Mouse (Mus musculus): ENCODE data around the gene Ube3b. TPM values are rescaled to one million over a fixed set of nuclear protein-coding genes. Genes with fewer than 3 reads are reported as not detected.
A peak's percentile ranks its signal among the peaks of the same experiment; 100 is the strongest.

Gene Ube3b
- polyA plus RNA-seq, 1 experiment from 2014 or later: 59.3 TPM

- Histone ChIP-seq H3K27ac (ENCODE audit: low read depth) (no peak overlapping the region), H3K27me3 (ENCODE audit: insufficient read depth, low read length) (no peaks in the 10 kb centered on the region), H3K4me1 (ENCODE audit: insufficient read depth) (peaks cover 17% of the 10 kb centered on the region), H3K9ac (no peak overlapping the region), H3K4me3 (ENCODE audit: low read depth, low read length) (no peak overlapping the region), H3K4me2 (no peak overlapping the region), H3K36me3 (ENCODE audit: insufficient read depth) (peaks cover 99% of the 10 kb centered on the region), H3K9me3 (ENCODE audit: low read depth, low read length) (no peaks in the 10 kb centered on the region)
- no peak for ATAC-seq (ENCODE audit: insufficient read depth)
- WGBS: 80% methylated on average over 13 of the region's 13 CpGs
- no peak for DNase-seq
- TF ChIP-seq CTCF (IDR thresholded peaks at IDR 0.05; ENCODE audit: low read depth): no peak
These were observed 30.0 kb downstream of the Ube3b start for GRCm38 (mm10) chr5:114410429-114410828.

DNA sequence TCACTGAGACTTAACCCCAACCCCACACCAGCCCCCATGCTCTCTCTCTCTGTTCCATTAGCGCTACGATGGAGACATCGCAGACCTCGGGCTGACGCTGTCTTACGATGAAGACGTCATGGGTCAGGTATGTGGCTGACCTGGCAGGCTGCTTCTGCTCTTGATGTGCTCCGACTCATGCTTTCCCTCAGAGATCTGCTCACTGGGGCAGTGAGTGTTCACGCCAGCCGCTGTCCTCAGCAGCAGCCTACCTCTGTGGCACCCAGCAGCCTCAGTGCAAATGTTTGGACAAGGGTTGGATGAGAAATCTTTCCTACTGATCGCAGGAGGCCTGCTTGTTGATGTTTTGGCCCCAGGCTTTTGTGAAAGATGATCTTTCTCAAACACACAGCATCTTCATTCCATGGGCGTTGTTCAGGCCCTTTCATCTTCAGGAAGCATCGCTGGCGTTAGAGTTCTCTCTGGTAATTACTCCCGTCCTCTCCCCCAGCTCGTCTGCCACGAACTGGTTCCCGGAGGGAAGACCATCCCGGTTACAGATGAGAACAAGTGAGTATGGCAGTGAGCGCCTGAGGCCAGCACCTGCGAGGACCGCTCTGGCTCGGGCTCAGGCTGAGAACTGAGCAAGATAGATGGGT is 32.1 kb downstream of the Ube3b start:
- TF ChIP-seq CTCF (IDR thresholded peaks at IDR 0.05; ENCODE audit: low read depth): no peak
- H3K4me1 ChIP-seq (ENCODE audit: insufficient read depth): peaks cover 17% of the 10 kb centered on the region
- H3K27ac ChIP-seq (ENCODE audit: low read depth): peak overlapping the region; percentile 85
- no peak overlapping the region for H3K4me2 ChIP-seq
- H3K36me3 ChIP-seq (ENCODE audit: insufficient read depth): peaks cover 99% of the 10 kb centered on the region
- no peak overlapping the region for H3K9ac ChIP-seq
- H3K27me3 ChIP-seq (ENCODE audit: insufficient read depth, low read length): no peaks in the 10 kb centered on the region
- H3K4me3 ChIP-seq (ENCODE audit: low read depth, low read length): no peak overlapping the region
- peak; percentile 22 for ATAC-seq (ENCODE audit: insufficient read depth)
- 27% methylated on average over 23 of the region's 23 CpGs for WGBS
- H3K9me3 ChIP-seq (ENCODE audit: low read depth, low read length): no peaks in the 10 kb centered on the region
- peak; percentile 60 for DNase-seq

- DNase-seq: peak; percentile 90
- Histone ChIP-seq H3K4me1 (ENCODE audit: insufficient read depth) (peaks cover 17% of the 10 kb centered on the region), H3K4me2 (peak overlapping the region; percentile 18; the same call in 1 of the 2 replicates), H3K27me3 (ENCODE audit: insufficient read depth, low read length) (no peaks in the 10 kb centered on the region), H3K4me3 (ENCODE audit: low read depth, low read length) (no peak overlapping the region), H3K36me3 (ENCODE audit: insufficient read depth) (peaks cover 99% of the 10 kb centered on the region), H3K9ac (no peak overlapping the region), H3K27ac (ENCODE audit: low read depth) (peak overlapping the region; percentile 85), H3K9me3 (ENCODE audit: low read depth, low read length) (no peaks in the 10 kb centered on the region)
- 16% methylated on average over 16 of the region's 16 CpGs for WGBS
- ATAC-seq (ENCODE audit: insufficient read depth): peak; percentile 88
- TF ChIP-seq CTCF (IDR thresholded peaks at IDR 0.05; ENCODE audit: low read depth): no peak
These were observed 32.8 kb downstream of the Ube3b start for GRCm38 (mm10) chr5:114413067-114413735.

GRCm38 (mm10) chr5:114415606-114416005 is 35.2 kb downstream of the Ube3b start:
- 95% methylated on average over 5 of the region's 5 CpGs for WGBS
- Histone ChIP-seq H3K27ac (ENCODE audit: low read depth) (no peak overlapping the region), H3K9me3 (ENCODE audit: low read depth, low read length) (no peaks in the 10 kb centered on the region), H3K4me1 (ENCODE audit: insufficient read depth) (peaks cover 17% of the 10 kb centered on the region), H3K27me3 (ENCODE audit: insufficient read depth, low read length) (no peaks in the 10 kb centered on the region), H3K4me3 (ENCODE audit: low read depth, low read length) (no peak overlapping the region), H3K36me3 (ENCODE audit: insufficient read depth) (peaks cover 99% of the 10 kb centered on the region), H3K4me2 (no peak overlapping the region), H3K9ac (no peak overlapping the region)
- ATAC-seq (ENCODE audit: insufficient read depth) (no peak), DNase-seq (no peak)
- TF ChIP-seq CTCF (IDR thresholded peaks at IDR 0.05; ENCODE audit: low read depth): no peak

- Histone ChIP-seq H3K36me3 (ENCODE audit: insufficient read depth) (peaks cover 92% of the 10 kb centered on the region), H3K4me2 (no peak overlapping the region), H3K9ac (no peak overlapping the region), H3K4me3 (ENCODE audit: low read depth, low read length) (no peak overlapping the region), H3K27ac (ENCODE audit: low read depth) (no peak overlapping the region), H3K27me3 (ENCODE audit: insufficient read depth, low read length) (no peaks in the 10 kb centered on the region), H3K4me1 (ENCODE audit: insufficient read depth) (peaks cover 16% of the 10 kb centered on the region), H3K9me3 (ENCODE audit: low read depth, low read length) (no peaks in the 10 kb centered on the region)
- no peak for TF ChIP-seq CTCF (IDR thresholded peaks at IDR 0.05; ENCODE audit: low read depth)
- 72% methylated on average over 8 of the region's 8 CpGs for WGBS
- DNase-seq (no peak), ATAC-seq (ENCODE audit: insufficient read depth) (no peak)
These were observed 36.4 kb downstream of the Ube3b start for GRCm38 (mm10) chr5:114416855-114417254.

GRCm38 (mm10) chr5:114418541-114418940 is 38.1 kb downstream of the Ube3b start:
- Histone ChIP-seq H3K36me3 (ENCODE audit: insufficient read depth) (peaks cover 75% of the 10 kb centered on the region), H3K9me3 (ENCODE audit: low read depth, low read length) (no peaks in the 10 kb centered on the region), H3K27ac (ENCODE audit: low read depth) (no peak overlapping the region), H3K4me1 (ENCODE audit: insufficient read depth) (peaks cover 13% of the 10 kb centered on the region; the same call in 1 of the 2 replicates), H3K4me3 (ENCODE audit: low read depth, low read length) (no peak overlapping the region), H3K4me2 (no peak overlapping the region), H3K9ac (no peak overlapping the region), H3K27me3 (ENCODE audit: insufficient read depth, low read length) (no peaks in the 10 kb centered on the region)
- ATAC-seq (ENCODE audit: insufficient read depth) (no peak), DNase-seq (peak; percentile 40)
- 74% methylated on average over 8 of the region's 8 CpGs for WGBS
- peak; percentile 64 for TF ChIP-seq CTCF (IDR thresholded peaks at IDR 0.05; ENCODE audit: low read depth)

DNA sequence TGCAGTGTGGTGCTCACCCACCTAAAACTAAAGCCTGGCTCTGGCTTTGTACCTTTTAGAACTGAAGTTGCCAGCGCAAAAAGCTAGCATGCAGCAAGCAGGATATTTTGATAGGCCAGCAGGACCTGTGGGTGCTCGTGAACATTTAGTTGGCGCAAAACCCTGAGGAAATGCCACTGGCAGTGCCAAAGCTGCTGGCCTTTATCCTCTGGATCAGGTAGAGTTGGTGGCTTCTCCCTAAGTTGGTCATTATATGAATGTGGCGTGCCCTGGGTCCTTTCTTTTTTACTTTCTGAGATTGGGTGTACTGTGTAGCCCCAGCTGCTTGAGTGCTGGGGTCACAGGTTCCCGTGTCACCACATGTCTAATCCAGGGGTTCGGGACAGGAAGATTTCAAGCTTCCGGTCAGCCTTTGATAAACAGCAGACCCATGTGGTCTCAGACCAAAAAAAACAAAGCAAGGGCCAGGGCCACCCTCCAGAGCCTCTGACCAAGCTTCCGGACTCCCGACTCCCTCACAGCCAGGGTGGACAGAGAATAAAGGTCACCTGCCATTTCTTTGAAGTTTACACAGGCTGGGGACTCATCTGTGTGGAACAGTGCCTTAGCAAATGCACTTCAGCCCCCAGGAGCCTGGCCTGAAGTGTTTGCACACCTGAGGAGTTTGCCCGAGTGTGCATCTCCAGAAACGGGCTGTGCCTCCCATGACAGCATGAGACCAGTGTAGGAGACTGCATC is 41.3 kb downstream of the Ube3b start:
- H3K9ac ChIP-seq: 0 out of 2 replicates have a peak overlapping the region, but pooled peaks have one; percentile 11
- ATAC-seq (ENCODE audit: insufficient read depth) (peak; percentile 49), DNase-seq (peak; percentile 43)
- H3K4me1 ChIP-seq (ENCODE audit: insufficient read depth): 0 out of 2 replicates have a peak, but pooled peaks cover 6% of the 10 kb centered on the region
- H3K4me2 ChIP-seq: no peak overlapping the region
- H3K36me3 ChIP-seq (ENCODE audit: insufficient read depth): peaks cover 44% of the 10 kb centered on the region
- no peaks in the 10 kb centered on the region for H3K27me3 ChIP-seq (ENCODE audit: insufficient read depth, low read length)
- no peaks in the 10 kb centered on the region for H3K9me3 ChIP-seq (ENCODE audit: low read depth, low read length)
- TF ChIP-seq CTCF (IDR thresholded peaks at IDR 0.05; ENCODE audit: low read depth): no peak
- 39% methylated on average over 11 of the region's 11 CpGs for WGBS
- H3K4me3 ChIP-seq (ENCODE audit: low read depth, low read length): no peak overlapping the region
- no peak overlapping the region for H3K27ac ChIP-seq (ENCODE audit: low read depth)

Measured in lung, embryonic 14.5 days (tissue).